Mouse (Mus musculus): ENCODE measurements around the gene Usp53. TPM values are rescaled to one million over a fixed set of nuclear protein-coding genes. Genes with fewer than 3 reads are reported as not detected.
"Not testable (repeated sequence)": the region's sequence is repeated elsewhere in the genome, so short reads cannot be mapped to it uniquely, and the experiment has no call there.

Gene Usp53
- polyA plus RNA-seq, 1 experiment: not detected

DNA sequence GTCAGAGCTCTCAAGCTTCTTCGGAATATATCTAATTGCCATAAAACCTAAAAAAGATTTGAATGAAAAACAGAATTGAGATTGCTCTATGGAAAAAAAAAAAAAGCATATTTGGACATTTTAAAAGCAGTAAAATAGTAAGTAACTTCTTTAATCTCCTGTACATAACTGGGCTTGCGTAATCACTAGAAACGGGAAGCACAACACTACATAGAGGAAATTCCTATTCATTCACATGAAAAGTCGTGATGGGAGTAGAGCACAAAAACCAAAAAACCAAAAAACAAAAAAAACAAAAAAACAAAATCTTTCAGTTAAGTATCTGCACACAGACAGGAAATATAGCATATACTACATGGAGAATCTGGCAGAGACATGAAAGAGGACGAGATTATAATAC, 20.0 kb downstream of the Usp53 start:
- TF ChIP-seq FLI1 (IDR thresholded peaks at IDR 0.05; ENCODE audit: low read length) (no peak), GATA1 (IDR thresholded peaks at IDR 0.05; ENCODE audit: borderline replicate concordance, low read length) (no peak)
- Histone ChIP-seq H3K36me3 (replicated peaks; ENCODE audit: low read length) (peaks cover 3% of the 10 kb centered on the region), H3K4me1 (no peaks in the 10 kb centered on the region), H3K27me3 (replicated peaks) (no peaks in the 10 kb centered on the region), H3K4me3 (replicated peaks) (no peak overlapping the region), H3K9me3 (no peaks in the 10 kb centered on the region)

DNA sequence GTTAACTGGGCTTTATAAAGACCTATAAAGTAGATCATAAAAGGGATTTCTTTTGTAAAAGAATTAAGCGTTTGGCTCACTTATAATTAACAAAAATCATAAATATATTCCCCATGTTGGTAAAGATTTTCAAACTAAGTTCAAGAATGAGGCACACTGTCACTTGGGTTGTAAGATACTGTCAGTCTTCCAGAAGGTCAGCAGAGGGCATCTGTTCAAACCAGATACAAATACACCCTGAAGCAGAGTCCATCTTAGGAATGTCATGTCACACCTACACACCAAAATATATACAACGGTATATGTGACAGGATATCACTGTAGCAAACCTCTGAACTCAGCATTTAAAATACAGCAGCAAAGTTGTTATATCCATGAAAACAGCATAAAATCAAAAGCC, 34.2 kb downstream of the Usp53 start:
- Histone ChIP-seq H3K27me3 (replicated peaks) (no peaks in the 10 kb centered on the region), H3K9me3 (no peaks in the 10 kb centered on the region), H3K4me1 (no peaks in the 10 kb centered on the region), H3K4me3 (replicated peaks) (no peak overlapping the region), H3K36me3 (replicated peaks; ENCODE audit: low read length) (peaks cover 10% of the 10 kb centered on the region)
- TF ChIP-seq GATA1 (IDR thresholded peaks at IDR 0.05; ENCODE audit: borderline replicate concordance, low read length) (no peak), FLI1 (IDR thresholded peaks at IDR 0.05; ENCODE audit: low read length) (no peak)

DNA sequence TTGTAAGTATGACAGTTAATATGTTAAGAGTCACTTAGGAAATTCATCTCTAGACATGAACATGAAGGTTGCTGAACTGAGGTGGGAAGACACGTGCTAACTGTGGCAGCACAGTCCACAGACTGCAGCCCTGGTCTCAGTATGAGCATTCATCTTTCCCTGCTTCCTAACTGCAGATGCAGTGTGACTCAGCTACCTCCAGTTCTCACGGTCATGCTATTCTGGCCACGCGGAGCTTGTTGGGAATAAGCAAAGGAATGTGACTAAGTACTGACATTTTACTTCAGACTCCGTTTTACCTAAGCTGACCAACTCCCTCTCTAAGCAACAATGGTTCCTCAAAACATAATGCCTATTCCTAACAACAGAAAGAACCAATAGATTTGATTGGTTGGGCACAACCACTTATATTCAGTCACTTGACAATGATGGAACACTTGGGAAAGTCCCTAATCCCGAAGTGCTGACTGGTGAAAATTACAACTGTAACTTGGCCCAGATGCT, 40.9 kb downstream of the Usp53 start:
- Histone ChIP-seq H3K9me3 (no peaks in the 10 kb centered on the region), H3K27me3 (replicated peaks) (no peaks in the 10 kb centered on the region), H3K36me3 (replicated peaks; ENCODE audit: low read length) (no peaks in the 10 kb centered on the region), H3K4me1 (peaks cover 5% of the 10 kb centered on the region), H3K4me3 (replicated peaks) (peak overlapping the region; percentile 39)
- TF ChIP-seq FLI1 (IDR thresholded peaks at IDR 0.05; ENCODE audit: low read length): no peak
- TF ChIP-seq GATA1 (IDR thresholded peaks at IDR 0.05; ENCODE audit: borderline replicate concordance, low read length): no peak

DNA sequence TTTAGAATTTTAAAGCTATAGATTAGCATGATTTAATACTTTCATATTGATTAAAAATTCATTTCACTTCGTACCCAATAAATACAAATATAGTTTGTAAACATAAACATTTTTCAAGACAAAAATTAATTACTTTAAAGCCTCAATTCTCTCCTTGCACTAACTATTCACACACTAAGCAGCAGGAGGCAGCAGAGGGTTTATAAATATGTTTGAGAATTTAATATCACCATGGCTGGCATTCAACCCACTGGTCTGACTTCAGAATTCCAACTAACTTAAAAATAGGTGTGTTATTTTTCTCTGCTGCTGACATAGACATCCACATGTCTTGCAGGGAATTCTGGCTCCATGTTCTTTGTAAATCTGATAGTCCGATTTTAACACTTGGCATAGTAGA, 45.1 kb downstream of the Usp53 start:
- Histone ChIP-seq H3K4me3 (replicated peaks) (no peak overlapping the region), H3K36me3 (replicated peaks; ENCODE audit: low read length) (peaks cover 2% of the 10 kb centered on the region), H3K4me1 (peaks cover 13% of the 10 kb centered on the region), H3K27me3 (replicated peaks) (no peaks in the 10 kb centered on the region), H3K9me3 (no peaks in the 10 kb centered on the region)
- TF ChIP-seq GATA1 (IDR thresholded peaks at IDR 0.05; ENCODE audit: borderline replicate concordance, low read length): no peak
- TF ChIP-seq FLI1 (IDR thresholded peaks at IDR 0.05; ENCODE audit: low read length): no peak

DNA sequence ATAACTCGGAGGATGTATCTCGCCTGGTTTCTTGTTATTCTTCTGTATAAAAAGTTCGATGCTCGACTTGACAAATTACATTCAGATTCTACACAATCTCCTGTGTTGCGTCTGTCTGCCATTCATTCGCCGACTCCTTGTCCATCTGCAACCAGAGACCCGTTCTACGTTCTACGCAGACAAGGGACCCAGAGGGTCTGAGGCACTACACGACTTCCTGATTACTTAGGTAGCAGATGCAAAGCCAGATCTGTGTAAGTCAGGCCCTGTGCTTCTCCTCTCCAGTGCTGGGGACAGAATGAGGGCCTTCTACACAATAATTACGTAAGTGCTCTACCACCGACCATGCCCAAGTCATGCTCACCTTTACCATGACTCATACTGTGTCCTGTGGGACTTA, 47.1 kb downstream of the Usp53 start:
- H3K27me3 ChIP-seq (replicated peaks); H3K36me3 ChIP-seq (replicated peaks; ENCODE audit: low read length); H3K9me3 ChIP-seq; H3K4me3 ChIP-seq (replicated peaks): not testable (repeated sequence)
- peaks cover 14% of the 10 kb centered on the region for H3K4me1 ChIP-seq

DNA sequence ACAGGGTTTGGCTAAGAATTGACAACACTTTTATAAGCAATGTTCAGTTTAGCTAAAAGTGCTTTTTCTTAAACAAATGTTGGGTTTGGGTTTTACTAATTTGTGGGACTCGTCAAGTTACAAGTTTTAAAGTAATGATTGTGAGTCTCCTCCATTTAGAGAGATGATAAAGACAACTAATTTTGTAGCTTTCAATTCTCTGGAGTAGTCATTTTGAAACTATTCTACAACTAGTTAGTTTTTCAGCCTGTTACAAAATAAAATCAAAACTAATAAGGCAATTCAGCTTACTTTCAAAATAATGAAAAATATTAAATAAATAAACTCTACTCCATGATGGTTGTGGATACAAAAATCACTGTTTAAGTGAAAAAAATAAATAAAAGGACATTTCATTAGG, 51.8 kb downstream of the Usp53 start:
- Histone ChIP-seq H3K36me3 (replicated peaks; ENCODE audit: low read length) (peaks cover 5% of the 10 kb centered on the region), H3K4me1 (peaks cover 14% of the 10 kb centered on the region), H3K4me3 (replicated peaks) (no peak overlapping the region), H3K9me3 (no peaks in the 10 kb centered on the region), H3K27me3 (replicated peaks) (no peaks in the 10 kb centered on the region)
- TF ChIP-seq GATA1 (IDR thresholded peaks at IDR 0.05; ENCODE audit: borderline replicate concordance, low read length): no peak
- no peak for TF ChIP-seq FLI1 (IDR thresholded peaks at IDR 0.05; ENCODE audit: low read length)

DNA sequence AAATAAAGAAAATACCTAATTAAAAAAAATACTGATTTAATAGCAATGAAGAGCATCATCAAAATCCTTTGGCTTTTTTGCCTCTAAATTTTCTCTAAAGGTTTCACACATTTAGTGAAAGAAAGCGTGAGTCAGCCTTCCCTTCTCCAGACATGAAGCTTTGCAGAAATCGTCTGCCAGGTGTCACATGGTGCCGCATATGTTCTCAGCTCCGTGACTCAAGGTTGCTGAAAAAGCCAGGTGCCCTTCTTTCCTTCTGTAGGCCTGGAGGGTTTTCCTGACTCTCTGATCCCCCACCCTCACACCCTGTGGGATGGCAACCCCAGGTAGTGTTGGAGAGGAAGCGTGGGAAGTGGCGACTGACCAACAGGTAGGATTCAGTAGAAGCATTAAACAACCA, 54.6 kb downstream of the Usp53 start:
- Histone ChIP-seq H3K27me3 (replicated peaks) (no peaks in the 10 kb centered on the region), H3K4me3 (replicated peaks) (no peak overlapping the region), H3K36me3 (replicated peaks; ENCODE audit: low read length) (peaks cover 17% of the 10 kb centered on the region), H3K9me3 (no peaks in the 10 kb centered on the region), H3K4me1 (peaks cover 19% of the 10 kb centered on the region)
- TF ChIP-seq GATA1 (IDR thresholded peaks at IDR 0.05; ENCODE audit: borderline replicate concordance, low read length) (no peak), FLI1 (IDR thresholded peaks at IDR 0.05; ENCODE audit: low read length) (no peak)

DNA sequence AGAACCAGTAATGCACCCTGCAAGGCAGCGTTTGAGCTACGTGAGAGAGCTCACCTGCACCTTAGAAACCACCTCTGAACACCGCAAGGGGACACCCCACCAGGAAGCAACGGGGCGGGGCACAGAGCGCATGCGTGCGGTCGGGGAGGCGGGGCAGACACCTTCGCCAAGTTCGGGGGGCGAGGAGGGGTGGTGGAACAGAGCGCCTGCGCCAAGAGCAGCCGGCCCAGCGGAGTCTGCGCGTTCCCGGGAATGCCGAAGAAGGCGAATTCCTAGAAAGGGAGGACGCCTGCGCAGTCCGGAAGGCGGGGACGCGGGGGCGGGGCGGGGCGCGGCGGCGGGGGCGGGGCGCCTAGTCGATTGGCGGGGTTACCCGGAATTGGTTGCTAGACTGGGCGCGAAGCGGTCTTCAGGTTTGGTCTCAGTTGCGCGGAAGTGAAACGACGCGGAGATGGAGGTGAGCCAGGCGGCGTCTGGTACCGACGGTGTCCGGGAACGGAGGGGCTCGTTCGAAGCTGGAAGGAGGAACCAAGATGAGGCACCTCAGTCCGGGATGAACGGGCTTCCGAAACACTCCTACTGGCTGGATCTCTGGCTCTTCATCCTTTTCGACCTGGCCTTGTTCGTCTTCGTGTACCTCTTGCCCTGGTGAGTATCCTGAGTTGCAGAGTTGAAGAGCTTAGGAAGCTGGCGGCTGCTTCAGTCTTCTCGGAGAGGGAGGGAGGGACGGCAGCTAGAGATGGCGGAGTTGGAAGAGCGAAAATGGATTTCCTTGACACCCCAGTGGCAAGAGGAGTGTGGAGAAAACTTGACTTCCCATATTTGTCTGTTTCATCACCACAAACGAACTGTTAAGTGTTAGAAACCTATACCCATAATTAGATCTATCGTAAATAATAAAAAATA, 60.0 kb downstream of the Usp53 start, which contains the start of gene 1810037I17Rik:
Gene 1810037I17Rik (plus strand): TSS at position 195 of the 906 bp plus-strand sequence.
- H3K4me1 ChIP-seq: peaks cover 40% of the 10 kb centered on the region

DNA sequence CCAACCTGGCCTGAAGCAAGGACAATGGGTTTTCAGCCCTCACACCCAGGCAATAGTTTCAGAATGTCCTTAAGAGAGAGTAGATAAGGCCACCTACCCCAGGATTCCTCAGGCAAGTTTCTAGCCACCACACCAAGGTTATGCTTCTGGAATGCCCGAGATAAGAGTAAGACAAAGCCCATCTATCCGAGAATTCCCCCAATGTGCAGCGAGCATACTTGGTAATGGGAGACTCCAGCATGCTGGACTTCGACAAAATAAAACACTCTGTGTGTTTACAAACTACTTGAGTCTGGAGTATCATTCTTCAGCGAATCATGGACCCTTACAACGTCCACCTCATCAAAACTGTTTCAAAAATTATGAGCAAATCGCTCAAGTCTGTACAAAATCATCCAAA, 61.2 kb downstream of the Usp53 start:
- peaks cover 17% of the 10 kb centered on the region for H3K36me3 ChIP-seq (replicated peaks; ENCODE audit: low read length)
- no peak overlapping the region for H3K4me3 ChIP-seq (replicated peaks)
- no peaks in the 10 kb centered on the region for H3K9me3 ChIP-seq
- peaks cover 44% of the 10 kb centered on the region for H3K4me1 ChIP-seq
- H3K27me3 ChIP-seq (replicated peaks): no peaks in the 10 kb centered on the region
- TF ChIP-seq FLI1 (IDR thresholded peaks at IDR 0.05; ENCODE audit: low read length) (no peak), GATA1 (IDR thresholded peaks at IDR 0.05; ENCODE audit: borderline replicate concordance, low read length) (no peak)

More for the DNA sequence above, 60.0 kb downstream of the Usp53 start, which contains the start of gene 1810037I17Rik:
- Histone ChIP-seq H3K36me3 (replicated peaks; ENCODE audit: low read length) (peaks cover 17% of the 10 kb centered on the region), H3K9me3 (no peaks in the 10 kb centered on the region), H3K4me3 (replicated peaks) (peak within 1 kb of the TSS; percentile 94), H3K27me3 (replicated peaks) (no peaks in the 10 kb centered on the region)
- TF ChIP-seq FLI1 (IDR thresholded peaks at IDR 0.05; ENCODE audit: low read length) (no peak), GATA1 (IDR thresholded peaks at IDR 0.05; ENCODE audit: borderline replicate concordance, low read length) (no peak)

Measured in megakaryocyte, embryonic 14.5 days (primary cell).